Comparison of ENCODE assay signal across 23 mouse cellular contexts in the genomic region with DNA sequence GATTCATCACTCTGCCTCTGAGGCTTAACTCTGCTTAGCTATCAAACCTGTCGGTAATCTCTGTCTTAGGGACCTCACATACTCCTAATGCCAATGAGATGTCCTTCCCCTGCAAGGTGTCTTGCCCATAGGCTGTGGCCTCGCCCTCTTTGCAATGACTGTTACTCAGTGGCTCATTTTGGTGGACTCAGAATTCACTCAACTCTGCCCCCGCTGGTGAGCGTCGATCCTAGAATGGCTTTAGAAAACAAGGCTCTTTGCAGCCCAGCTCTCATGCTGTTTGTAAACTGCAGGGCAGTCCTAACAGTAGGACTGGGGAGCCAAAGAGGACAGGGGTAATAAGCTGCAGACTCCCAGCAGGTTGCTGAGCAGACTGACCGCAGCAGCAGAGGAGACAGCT. TPM values are rescaled to one million over a fixed set of nuclear protein-coding genes. Genes with fewer than 3 reads are reported as not detected.
DNase-seq lines count a peak whose midpoint lies in the region; ATAC-seq and TF ChIP-seq lines count a peak whose summit lies in the region.
"Not testable (repeated sequence)": the region's sequence is repeated elsewhere in the genome, so short reads cannot be mapped to it uniquely, and the experiment has no call there.
"Had no signal": no experiment of that assay in that cellular context is flagged by ENCODE, and none has a peak within 500 bp of the region (broad histone marks: within the 10 kb centered on the region; RNA-seq: fewer than 3 reads in every experiment).

No protein-coding gene starts in this region.

- ATAC-seq in intestine, postnatal 0 days = 0 out of 2 replicates have a peak, but pooled peaks have one; percentile 4
- ATAC-seq in kidney, embryonic 16.5 days (ENCODE audit: low FRiP score, low TSS enrichment) = 0 out of 2 replicates have a peak, but pooled peaks have one; percentile 5

- H3K27ac ChIP-seq in intestine, postnatal 0 days (ENCODE audit: low read depth, low read length); kidney, embryonic 16.5 days (ENCODE audit: low read length): not testable (repeated sequence)

- not testable (repeated sequence) for H3K36me3 ChIP-seq in intestine, postnatal 0 days (ENCODE audit: control insufficient read depth, insufficient read depth); kidney, embryonic 16.5 days (ENCODE audit: insufficient read depth, low read length)

- not testable (repeated sequence) for H3K27me3 ChIP-seq in intestine, postnatal 0 days (replicated peaks; ENCODE audit: control insufficient read depth, insufficient read depth, low read length); kidney, embryonic 16.5 days (ENCODE audit: insufficient read depth, low read length)

- peak; percentile 41 to 45 for DNase-seq in cerebellum, postnatal 10 days
- peak; percentile 24 for DNase-seq in heart, postnatal 4 days
- DNase-seq in large intestine, adult 2 months (ENCODE audit: low read depth, low spot score) = peak; percentile 37
- DNase-seq in lung, postnatal 10 days = peak; percentile 34
- peak; percentile 13 to 18 for DNase-seq in right cerebral cortex, adult 2 months (ENCODE audit: low spot score in 2 of 2)

- not testable (repeated sequence) for H3K4me1 ChIP-seq in intestine, postnatal 0 days (replicated peaks; ENCODE audit: control insufficient read depth, insufficient read depth, low read length); kidney, embryonic 16.5 days (ENCODE audit: insufficient read depth, low read length)

- WGBS in intestine, postnatal 0 days = 75% methylated on average over 5 of the region's 6 CpGs
- WGBS in kidney, embryonic 16.5 days = 81% methylated on average over 5 of the region's 6 CpGs
- 54% methylated on average over 5 of the region's 6 CpGs for WGBS in large intestine, adult 2 months

- TF ChIP-seq CTCF in intestine, postnatal 0 days (IDR thresholded peaks at IDR 0.05; ENCODE audit: low read depth) = peak; percentile 22

- H3K4me2 ChIP-seq in intestine, postnatal 0 days (replicated peaks; ENCODE audit: low read depth); kidney, embryonic 16.5 days (replicated peaks; ENCODE audit: low read depth, low read length): not testable (repeated sequence)

- H3K4me3 ChIP-seq in intestine, postnatal 0 days (ENCODE audit: low read depth, low read length); kidney, embryonic 16.5 days (ENCODE audit: low read length): not testable (repeated sequence)

- not testable (repeated sequence) for H3K9ac ChIP-seq in intestine, postnatal 0 days (ENCODE audit: low read depth, low read length); kidney, embryonic 16.5 days (replicated peaks; ENCODE audit: low read length)

- H3K9me3 ChIP-seq in intestine, postnatal 0 days (ENCODE audit: control insufficient read depth) = peaks cover 17% of the 10 kb centered on the region
- peaks cover 22% of the 10 kb centered on the region for H3K9me3 ChIP-seq in kidney, embryonic 16.5 days (ENCODE audit: low read length)

RNA-seq across cellular contexts. Expression of a gene that starts 46.5 kb away (rescaled TPM):
- not detected for total RNA-seq in heart, postnatal 4 days (2021)
- polyA plus RNA-seq in intestine, postnatal 0 days (2015; fragmentation: Nextera tagmentation; extraction: Ambion mirVana) = not detected in 2 replicates
- polyA plus RNA-seq in kidney, embryonic 16.5 days (2015; fragmentation: Nextera tagmentation; extraction: Ambion mirVana) = not detected in 2 replicates
- polyA plus RNA-seq in large intestine, adult 2 months (2012; rRNA removed) = not detected in 2 replicates
- total RNA-seq: CH12.LX; G1E; gastrocnemius, adult 8-10 months; left cerebral cortex, postnatal 10 days had no signal
- polyA plus RNA-seq: cerebellum, adult 2 months; embryonic facial prominence, embryonic 14.5 days; forebrain, embryonic 14.5 days; G1E; heart, embryonic 11.5 days; heart, postnatal 0 days; hindbrain, embryonic 10.5 days; limb, embryonic 12.5 days; liver, embryonic 11.5 days; liver, postnatal 0 days; midbrain, embryonic 14.5 days; neural tube, embryonic 12.5 days; stomach, embryonic 16.5 days had no signal
